Mouse (Mus musculus) large intestine, adult 2 months (tissue): Measurements from ENCODE around the gene Wrap53. TPM values are rescaled to one million over a fixed set of nuclear protein-coding genes. Genes with fewer than 3 reads are reported as not detected.
A peak's percentile ranks its signal among the peaks of the same experiment; 100 is the strongest.
"Not testable (repeated sequence)": the region's sequence is repeated elsewhere in the genome, so short reads cannot be mapped to it uniquely, and the experiment has no call there.

ENCODE experiments used
- DNase-seq: peaks from one replicate; pipeline ENCODE4 v3.0.0-alpha.2; 2012; ENCODE audit warnings: low read depth, low spot score
- WGBS: fragments of 180-500 bp; shearing (Covaris S2); methylation state at CpG from one replicate; pipeline ENCODE4 v1.1.7; 2018; 5-methylcytosine and 5-hydroxymethylcytosine counted together
- polyA plus RNA-seq: library from polyadenylated mRNA; depleted of rRNA; stranded (reverse); fragments of >200 nt; gene quantifications from 2 replicates; pipeline ENCODE4 v1.2.3, GENCODE M21; 2012

Wrap53 gene
- polyA plus RNA-seq, 1 experiment, result 28.7 TPM

DNA sequence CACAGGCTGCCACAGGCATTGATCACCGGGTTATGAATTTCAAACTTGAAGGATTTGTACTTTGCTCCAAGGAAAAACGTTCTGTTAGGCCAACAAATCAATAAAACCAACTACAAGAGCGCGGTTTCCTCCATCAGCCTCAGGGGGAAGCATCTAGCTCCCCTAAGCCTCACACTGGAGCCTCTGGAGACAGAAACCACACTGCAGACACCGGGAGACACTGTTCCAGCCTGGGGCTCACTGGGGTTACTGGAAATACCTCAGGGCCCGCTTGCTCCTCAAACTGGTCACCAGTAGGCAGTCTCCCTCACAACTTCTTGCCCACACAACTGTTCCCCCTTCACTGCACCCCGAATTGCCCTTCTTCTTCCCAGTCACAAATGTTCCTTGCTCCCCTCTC lies 34.1 kb downstream of the Wrap53 start:
- 10% methylated on average over 7 of the region's 7 CpGs for WGBS
- no peak for DNase-seq

DNA sequence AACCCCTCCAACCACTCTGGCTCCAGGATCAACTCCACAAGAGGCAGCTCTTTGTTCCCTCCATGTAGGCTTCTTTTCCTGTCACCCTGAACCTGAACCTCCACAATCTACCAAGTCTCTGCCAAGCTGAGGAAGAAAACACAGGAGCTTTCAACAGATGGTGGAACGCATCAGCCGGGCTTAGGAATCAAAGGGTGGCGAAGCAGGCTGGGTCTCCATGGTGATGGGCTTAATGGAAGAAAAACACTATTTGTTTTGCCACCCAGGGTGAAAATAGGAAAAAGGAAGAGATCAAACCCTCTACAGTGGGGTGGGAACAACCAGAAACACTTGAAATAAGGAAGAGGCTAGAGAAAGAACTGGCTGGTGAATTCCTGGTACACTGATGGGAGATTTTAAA lies 36.5 kb downstream of the Wrap53 start:
- no peak for DNase-seq
- WGBS, result 92% methylated on average over 3 of the region's 3 CpGs

DNA sequence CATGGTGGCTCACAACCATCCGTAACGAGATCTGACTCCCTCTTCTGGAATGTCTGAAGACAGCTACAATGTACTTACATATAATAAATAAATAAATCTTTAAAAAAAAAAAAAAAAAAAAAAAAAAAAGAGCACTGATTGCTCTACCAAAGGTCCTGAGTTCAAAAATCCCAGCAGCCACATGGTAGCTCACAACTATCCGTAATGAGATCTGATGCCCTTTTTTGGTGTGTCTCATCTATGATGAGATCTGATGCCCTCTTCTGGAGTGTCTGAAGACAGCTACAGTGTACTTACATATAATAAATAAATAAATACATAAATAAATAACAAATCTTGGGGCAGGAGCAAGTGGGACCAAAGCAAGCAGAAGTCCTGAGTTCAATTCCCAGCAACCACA lies 38.3 kb downstream of the Wrap53 start:
- not testable (repeated sequence) for DNase-seq
- 48% methylated on average over 3 of the region's 3 CpGs for WGBS

DNA sequence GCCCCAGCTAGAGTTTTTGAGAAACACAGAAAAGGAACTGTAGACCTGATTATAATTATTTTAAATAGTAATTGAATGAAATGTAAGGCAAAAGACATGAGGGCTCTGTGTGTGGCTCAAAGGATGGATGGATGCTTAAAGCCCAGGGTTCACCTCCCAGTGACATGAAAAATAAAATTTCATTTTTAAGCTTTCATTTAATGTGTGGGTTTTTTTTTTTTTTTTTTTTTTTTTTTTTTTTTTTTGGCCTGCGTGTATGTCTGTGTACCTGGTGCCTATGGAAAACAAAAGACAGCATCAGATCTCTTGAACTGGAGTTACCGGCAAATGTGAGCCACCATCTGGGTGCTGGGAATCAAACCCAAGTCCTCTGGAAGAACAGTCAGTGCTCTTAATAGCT lies 39.4 kb downstream of the Wrap53 start:
- DNase-seq, result no peak
- 79% methylated on average over 2 of the region's 2 CpGs for WGBS

DNA sequence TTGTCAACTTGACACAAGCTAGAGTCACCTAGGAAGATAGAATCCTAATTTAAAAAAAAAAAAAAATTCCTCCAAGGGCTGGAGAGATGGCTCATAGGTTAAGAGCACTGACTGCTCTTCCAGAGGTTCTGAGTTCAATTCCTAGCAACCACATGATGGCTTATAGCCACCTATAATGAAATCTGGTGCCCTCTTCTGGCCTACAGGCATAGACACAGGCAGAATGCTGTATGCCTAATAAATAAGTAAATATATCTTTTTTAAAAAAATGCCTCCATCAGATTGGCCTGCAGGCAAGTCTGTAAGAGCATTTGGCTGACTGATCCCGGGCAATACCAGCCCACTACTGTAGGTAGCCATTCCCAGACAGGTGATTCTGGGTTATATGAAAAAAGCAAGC lies 45.1 kb downstream of the Wrap53 start:
- DNase-seq, result no peak
- WGBS, result 83% methylated on average over 1 of the region's 1 CpGs

DNA sequence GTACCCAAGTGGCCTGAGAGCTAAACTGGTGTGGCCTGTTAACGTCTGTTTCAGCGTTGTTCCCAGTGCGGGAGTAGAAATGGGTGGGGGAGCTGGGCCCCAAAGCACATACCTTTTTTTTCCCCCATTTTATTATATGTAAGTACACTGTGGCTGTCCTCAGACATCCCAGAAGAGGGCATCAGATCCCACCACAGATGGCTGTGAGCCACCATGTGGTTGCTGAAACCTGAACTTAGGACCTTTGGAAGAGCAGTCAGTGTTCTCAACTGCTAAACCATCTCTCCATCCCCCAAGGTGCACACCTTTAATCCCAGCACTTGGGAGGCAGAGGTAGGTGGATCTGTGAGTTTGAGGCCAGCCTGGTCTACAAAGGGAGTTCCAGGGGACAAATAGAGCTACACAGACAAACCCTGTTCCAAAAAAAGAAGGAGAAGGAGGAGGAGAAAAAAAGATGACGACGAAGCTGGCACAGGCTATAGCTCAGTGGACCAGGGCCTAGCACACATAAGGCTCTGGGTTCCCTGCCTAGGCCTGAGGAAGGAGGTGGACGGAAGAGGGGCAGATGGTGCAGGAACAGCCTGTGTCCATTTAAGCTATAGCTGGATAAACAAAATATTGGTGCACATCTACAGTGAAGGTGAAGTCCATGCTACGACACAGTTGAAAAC lies 47.4 kb downstream of the Wrap53 start:
- WGBS, result 75% methylated on average over 7 of the region's 7 CpGs
- DNase-seq, result no peak

DNA sequence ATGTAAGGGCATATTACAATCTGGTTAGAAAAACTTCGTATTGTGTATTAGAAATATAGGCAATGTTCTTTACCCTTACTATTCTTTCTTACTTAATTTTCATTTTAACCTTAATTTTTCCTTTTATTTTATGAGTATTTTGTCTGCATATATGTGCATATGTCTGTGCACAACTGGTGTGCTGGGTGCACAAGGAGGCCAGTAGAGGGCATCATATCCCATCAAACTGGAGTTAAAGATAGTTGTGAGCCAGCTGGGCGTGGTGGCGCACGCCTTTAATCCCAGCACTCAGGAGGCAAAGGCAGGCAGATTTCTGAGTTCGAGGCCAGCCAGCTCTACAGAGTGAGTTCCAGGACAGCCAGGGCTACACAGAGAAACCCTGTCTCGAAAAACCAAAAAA lies 49.3 kb downstream of the Wrap53 start:
- WGBS, result 91% methylated on average over 6 of the region's 6 CpGs
- DNase-seq, result not testable (repeated sequence)

DNA sequence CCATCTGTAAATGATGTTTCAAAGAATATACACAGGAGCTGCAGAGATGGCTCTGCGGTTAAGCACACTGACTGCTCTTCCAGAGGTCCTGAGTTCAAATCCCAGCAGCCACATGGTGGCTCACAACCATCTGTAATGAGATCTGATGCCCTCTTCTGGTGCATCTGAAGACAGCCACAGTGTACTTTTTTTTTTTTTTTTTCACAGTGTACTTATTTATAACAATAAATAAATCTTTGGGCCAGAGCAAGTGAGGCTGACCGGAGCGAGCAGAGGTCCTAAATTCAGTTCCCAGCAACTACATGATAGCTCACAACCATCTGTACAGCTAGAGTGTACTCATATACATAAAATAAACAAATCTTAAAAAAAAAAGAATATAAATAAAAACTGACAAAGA lies 49.8 kb downstream of the Wrap53 start:
- 85% methylated on average over 3 of the region's 3 CpGs for WGBS

DNA sequence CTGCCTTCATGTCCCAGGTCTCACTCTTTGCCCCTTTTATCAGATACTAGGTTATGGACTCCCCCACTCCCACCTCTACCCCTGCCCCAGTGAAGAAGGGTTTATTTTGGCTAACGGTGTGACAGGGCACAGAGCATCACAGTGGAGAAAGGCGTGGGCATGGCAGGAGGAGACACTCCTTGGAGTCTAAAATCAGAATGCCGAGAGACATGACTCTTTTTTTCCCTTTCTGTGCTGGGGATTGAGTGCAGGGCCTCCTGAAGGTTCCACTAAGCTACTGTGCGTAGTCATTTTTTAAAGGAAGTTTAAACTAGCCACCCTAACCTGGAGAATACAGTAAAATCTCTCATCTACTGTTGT lies 52.0 kb downstream of the Wrap53 start:
- 94% methylated on average over 4 of the region's 4 CpGs for WGBS
- no peak for DNase-seq

More for the DNA sequence above, 49.8 kb downstream of the Wrap53 start:
- DNase-seq, result not testable (repeated sequence)

DNA sequence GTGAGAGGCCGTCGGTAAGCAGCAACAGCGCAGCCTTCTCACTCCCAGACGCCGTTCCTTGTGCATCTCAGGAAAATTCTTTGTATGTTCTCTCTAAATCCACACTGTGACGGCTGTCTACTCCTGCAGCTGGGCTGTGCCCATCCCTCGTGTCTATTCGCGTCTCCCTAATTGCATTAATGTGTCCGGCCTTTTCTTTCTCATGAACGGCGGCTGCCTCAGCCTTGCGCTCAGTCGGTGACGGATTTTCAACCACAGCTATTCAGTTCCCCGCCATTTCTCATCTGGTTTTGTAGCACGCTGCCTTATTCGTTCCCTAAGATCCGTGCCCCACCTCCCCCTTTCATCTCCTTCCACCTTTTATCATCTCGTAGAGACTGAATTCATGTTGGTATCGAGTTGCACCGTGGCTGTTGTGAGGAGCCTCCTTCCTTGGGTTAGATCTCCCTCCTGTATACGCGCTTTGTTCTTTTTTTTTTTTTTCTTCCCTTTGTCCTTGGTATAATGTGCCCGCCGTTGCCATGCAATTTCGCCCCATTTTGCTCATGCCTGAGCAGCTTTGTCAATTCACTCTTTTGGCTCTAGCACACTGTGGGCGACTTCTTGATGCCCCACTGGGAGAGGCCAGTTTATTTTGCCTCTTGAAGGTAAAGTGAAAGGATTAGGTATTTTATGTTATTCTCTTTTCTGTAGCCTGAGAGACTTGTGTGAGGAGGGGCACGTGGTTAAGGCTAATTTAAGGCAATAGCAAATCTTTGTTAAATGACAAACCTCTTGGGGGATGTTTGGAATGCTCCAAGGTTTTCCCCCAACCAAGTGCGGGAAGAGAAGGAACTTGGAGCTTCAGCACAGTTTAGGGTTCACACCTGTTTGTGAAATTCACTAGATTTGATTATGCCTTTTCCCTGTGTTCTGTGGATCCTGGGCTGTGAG lies 52.7 kb downstream of the Wrap53 start:
- WGBS, result 40% methylated on average over 30 of the region's 30 CpGs

DNA sequence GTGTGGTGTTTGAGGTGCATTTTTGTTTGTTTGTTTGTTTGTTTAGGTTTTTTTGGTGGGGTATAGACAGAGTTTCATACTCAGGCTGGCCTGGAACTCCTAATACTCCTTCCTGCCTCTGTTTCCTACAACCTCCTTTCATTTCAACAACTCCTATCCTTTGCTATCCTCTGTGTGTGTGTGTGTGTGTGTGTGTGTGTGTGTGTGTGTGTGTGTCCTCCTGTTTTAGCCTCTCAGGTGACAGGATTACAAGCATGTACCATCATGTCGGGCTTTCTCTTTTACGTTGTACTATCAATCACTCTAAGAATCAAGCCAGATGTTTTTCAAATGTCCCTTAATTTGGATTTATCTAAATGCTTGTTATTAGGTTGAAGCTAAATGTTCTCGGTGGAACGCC lies 53.4 kb downstream of the Wrap53 start:
- no peak for DNase-seq
- 71% methylated on average over 4 of the region's 4 CpGs for WGBS

More for the DNA sequence above, 52.7 kb downstream of the Wrap53 start:
- no peak for DNase-seq

DNA sequence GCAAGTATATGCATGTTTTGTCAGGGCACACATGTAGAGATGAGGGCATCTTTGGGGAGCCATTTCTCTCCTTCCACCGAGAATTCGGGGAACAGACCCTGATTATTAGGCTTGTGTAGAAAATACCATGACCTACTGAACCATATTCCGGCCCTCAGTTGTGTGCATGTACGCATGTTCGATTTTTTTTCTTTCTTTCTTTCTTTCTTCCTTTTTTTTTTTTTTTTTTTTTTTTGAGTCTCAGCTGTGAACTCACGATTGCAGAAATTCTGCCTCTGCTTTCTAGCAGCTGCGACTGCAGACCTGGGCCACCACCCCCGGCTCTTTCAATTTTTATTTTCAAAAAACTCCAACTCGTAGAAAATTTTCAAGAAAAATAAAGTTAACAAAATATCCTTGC lies 54.4 kb downstream of the Wrap53 start:
- WGBS, result 87% methylated on average over 9 of the region's 9 CpGs
- DNase-seq, result no peak

DNA sequence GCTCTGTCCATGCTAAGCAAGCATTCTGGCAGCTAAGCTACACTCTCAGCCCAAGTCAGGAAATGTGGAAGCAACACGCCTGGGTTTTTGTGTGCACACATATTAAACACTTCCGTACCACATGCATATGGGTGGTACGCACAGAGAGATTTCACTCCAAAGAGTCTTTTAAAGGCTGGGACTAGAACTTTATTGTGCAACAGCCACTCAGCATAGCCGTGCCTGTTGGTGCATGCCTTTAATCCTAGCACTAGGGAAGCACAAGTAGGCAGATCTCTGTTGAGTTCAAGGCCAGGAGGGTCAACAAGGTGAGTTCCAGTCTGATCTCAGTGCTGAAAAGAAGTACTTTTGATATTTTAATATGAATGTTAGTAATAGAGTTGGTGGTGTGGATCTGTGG lies 56.4 kb downstream of the Wrap53 start:
- no peak for DNase-seq
- 85% methylated on average over 4 of the region's 4 CpGs for WGBS

DNA sequence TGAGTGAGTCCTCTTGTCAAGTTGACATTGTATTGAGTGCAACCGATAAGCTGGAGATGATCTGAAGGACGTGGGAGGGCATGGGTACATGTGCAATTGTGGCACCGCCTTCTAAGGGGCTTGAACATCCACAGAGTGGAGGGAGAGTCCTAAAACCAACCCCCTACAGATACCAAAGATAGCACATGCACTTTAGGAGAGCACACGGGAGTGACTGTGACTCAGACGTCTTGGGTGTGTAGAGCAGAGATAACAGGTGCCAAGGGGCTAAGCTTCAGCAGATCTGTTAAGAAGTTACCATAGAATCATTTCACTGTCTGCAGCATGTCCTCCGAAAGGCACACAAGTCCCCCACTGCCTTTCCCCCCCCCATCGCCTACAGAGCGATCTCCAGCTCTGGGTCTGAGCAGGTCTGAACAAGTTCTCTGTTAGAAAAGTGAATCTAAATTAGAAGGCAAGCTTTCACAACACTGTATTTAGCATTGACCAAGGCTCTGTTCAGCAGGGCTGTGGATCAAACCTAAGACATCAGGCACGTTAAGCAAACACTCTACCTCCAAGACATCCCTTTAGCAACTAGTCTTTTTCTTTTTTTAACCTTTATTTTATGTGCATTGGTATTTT lies 58.4 kb downstream of the Wrap53 start:
- DNase-seq, result no peak
- WGBS, result 83% methylated on average over 9 of the region's 9 CpGs

DNA sequence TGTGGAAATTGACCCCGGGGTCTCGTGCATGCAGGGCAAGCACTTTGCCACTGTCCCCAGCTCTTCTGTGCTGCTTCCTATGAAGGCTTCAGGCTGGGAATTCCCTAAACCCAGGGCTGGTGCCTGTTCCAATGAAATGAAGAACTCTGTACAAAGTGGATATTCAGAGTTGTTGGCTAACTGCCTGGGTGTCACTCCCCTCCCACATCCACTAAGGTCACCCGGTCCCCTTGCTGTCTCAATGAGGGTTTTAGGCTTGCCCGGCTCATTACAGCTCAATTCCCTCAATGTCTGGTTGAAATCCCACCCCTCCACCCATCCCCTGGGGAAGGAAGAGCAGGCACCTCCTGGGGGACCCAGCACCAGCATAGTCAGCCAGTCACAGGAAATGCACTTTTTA lies 60.1 kb downstream of the Wrap53 start:
- DNase-seq, result no peak
- 54% methylated on average over 4 of the region's 4 CpGs for whole genome bisulfite sequencing

DNA sequence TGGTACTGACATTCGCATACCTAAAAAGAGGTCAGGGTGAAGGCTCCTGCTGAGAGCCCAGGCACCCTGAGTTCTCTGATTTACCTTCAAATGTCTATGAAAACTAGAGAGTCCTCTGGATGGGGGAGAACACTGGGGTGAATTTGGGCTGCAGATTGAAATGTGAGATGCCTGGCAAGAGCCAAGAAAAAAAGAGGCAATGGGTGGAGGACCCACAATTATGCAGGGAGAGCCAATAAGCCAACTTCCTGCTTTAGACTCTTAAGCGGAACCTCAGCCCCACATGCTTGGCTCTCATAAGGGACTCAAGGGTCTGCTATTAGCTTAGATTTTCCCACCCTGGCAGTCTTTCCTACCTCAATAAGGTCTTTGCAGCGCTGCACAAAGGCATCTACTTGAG lies 63.4 kb downstream of the Wrap53 start:
- DNase-seq, result no peak
- WGBS, result 54% methylated on average over 3 of the region's 3 CpGs

DNA sequence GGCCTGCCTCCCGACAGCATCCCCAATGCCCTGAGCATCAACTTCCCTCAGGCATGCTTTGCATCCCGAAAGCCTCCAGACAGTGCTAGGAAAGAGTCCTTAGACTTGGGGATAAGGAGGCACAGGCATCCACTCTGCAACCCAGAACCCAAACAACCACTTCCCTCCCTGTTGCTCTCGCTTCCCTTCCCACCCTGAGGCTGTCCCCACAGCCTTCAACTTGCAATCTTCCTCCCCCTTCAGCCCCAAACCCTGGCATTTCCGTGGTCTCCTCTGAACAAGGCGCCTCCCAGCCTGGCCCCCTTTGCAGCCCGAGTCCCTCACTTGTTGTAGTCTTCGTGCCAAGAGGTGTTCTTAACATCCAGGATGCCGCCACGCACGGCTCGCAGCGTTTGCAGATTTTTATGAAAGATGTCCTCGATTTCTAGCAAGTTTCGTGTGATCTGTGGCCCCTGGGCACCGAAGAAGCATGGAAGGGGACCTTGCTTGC lies 63.9 kb downstream of the Wrap53 start:
- WGBS, result 67% methylated on average over 15 of the region's 15 CpGs
- DNase-seq, result no peak

DNA sequence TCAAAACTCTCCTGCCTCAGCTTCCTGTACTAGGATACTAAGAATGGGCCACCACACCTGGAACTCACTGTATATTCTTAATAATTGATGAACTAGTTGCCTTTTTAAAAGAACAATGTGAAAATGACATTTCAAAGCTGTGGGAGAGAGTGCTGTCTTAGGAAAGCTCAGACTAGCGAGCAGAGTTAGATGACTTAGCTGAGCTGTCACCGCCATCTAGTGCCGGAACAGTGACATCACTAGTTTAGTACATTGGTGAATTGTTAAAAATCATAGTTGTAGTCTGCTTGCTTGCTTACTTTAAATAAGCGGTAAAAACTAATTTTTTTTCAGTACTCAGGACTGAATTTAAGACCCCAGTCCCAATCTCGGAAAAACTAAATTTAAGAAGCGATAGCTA lies 66.2 kb downstream of the Wrap53 start:
- WGBS, result 8% methylated on average over 6 of the region's 6 CpGs
- DNase-seq, result peak; percentile 31
